Mouse (Mus musculus) heart, adult 11 months (tissue): ENCODE data around the gene Ankrd40.

Experiments
- DNase-seq: peaks from one replicate; pipeline ENCODE4 v3.0.0; 2022

The Ankrd40 gene

GRCm38 (mm10) chr11:94327693-94328643 lies at the start of gene Ankrd40:
Gene Ankrd40 (plus strand): TSS chr11:94328001.
- peak; percentile 100 for DNase-seq

- DNase-seq = peak; percentile 94
These were observed 46.3 kb upstream of the Ankrd40 start, which contains the start of gene Gm21885 for GRCm38 (mm10) chr11:94281199-94282181. Gene Gm21885 (plus strand): TSS chr11:94281873.

- peak; percentile 66 for DNase-seq
These were observed 45.5 kb upstream of the Ankrd40 start for GRCm38 (mm10) chr11:94282291-94282690.

GRCm38 (mm10) chr11:94283536-94284099 lies 44.2 kb upstream of the Ankrd40 start:
- DNase-seq = peak; percentile 67

- DNase-seq = peak; percentile 88
These were observed 41.8 kb upstream of the Ankrd40 start for GRCm38 (mm10) chr11:94285886-94286574.

- peak; percentile 81 for DNase-seq
These were observed 40.7 kb upstream of the Ankrd40 start for GRCm38 (mm10) chr11:94287105-94287504.

- DNase-seq = peak; percentile 28
These were observed 37.6 kb upstream of the Ankrd40 start for GRCm38 (mm10) chr11:94290062-94290740.

GRCm38 (mm10) chr11:94294996-94295845 lies 32.6 kb upstream of the Ankrd40 start:
- DNase-seq = peak; percentile 65

GRCm38 (mm10) chr11:94312733-94313132 lies 15.1 kb upstream of the Ankrd40 start:
- peak; percentile 81 for DNase-seq

- no peak for DNase-seq
These were observed 13.6 kb upstream of the Ankrd40 start for GRCm38 (mm10) chr11:94314098-94314652.

- peak; percentile 31 for DNase-seq
These were observed 12.5 kb upstream of the Ankrd40 start for GRCm38 (mm10) chr11:94315308-94315707.

- DNase-seq = peak; percentile 58
These were observed 11.3 kb upstream of the Ankrd40 start for GRCm38 (mm10) chr11:94316528-94316927.

- peak; percentile 71 for DNase-seq
These were observed 10.8 kb upstream of the Ankrd40 start for GRCm38 (mm10) chr11:94317014-94317413.

- peak; percentile 56 for DNase-seq
These were observed 10.3 kb upstream of the Ankrd40 start for GRCm38 (mm10) chr11:94317515-94317914.

- DNase-seq = peak; percentile 75
These were observed 9.7 kb upstream of the Ankrd40 start for GRCm38 (mm10) chr11:94318056-94318455.

- no peak for DNase-seq
These were observed 6.6 kb upstream of the Ankrd40 start for GRCm38 (mm10) chr11:94320969-94321930.

- DNase-seq = peak; percentile 99
These were observed 5.8 kb upstream of the Ankrd40 start, which contains the start of gene Luc7l3 for GRCm38 (mm10) chr11:94321931-94322400. Gene Luc7l3 (minus strand): TSS chr11:94321988.

GRCm38 (mm10) chr11:94322636-94323035 lies 5.2 kb upstream of the Ankrd40 start:
- peak; percentile 88 for DNase-seq
